Mouse (Mus musculus): ENCODE measurements around the gene Ap1g2.

Ap1g2 gene

GRCm38 (mm10) chr14:55054191-55054749, 52.1 kb downstream of the Ap1g2 start:
- no peak for DNase-seq

GRCm38 (mm10) chr14:55053708-55054190, 52.6 kb downstream of the Ap1g2 start:
- no peak for DNase-seq

- no peak for DNase-seq
Observed at GRCm38 (mm10) chr14:55053050-55053449, 53.3 kb downstream of the Ap1g2 start.

- DNase-seq: no peak
Observed at GRCm38 (mm10) chr14:55052496-55052895, 53.9 kb downstream of the Ap1g2 start.
